Mouse (Mus musculus) urinary bladder, adult 2 months (tissue): ENCODE results near the gene Dclk2. TPM values are rescaled to one million over a fixed set of nuclear protein-coding genes. Genes with fewer than 3 reads are reported as not detected.

ENCODE experiments used
- DNase-seq: peaks from one replicate; pipeline ENCODE4 v3.0.0; 2022; ENCODE audit warnings: low spot score
- polyA plus RNA-seq: library from polyadenylated mRNA; depleted of rRNA; stranded (reverse); fragments of >200 nt; gene quantifications from 2 replicates; pipeline ENCODE4 v1.2.3, GENCODE M21; 2012

Dclk2 gene
- polyA plus RNA-seq, 1 experiment = 3.3 TPM

GRCm38 (mm10) chr3:86799041-86799440 is 121.6 kb downstream of the Dclk2 start:
- no peak for DNase-seq

- no peak for DNase-seq
These were observed 122.7 kb downstream of the Dclk2 start for GRCm38 (mm10) chr3:86797871-86798460.

GRCm38 (mm10) chr3:86796716-86797115 is 123.9 kb downstream of the Dclk2 start:
- DNase-seq = no peak

GRCm38 (mm10) chr3:86793720-86794191 is 126.9 kb downstream of the Dclk2 start:
- no peak for DNase-seq

- DNase-seq = no peak
These were observed 127.4 kb downstream of the Dclk2 start for GRCm38 (mm10) chr3:86793264-86793663.

GRCm38 (mm10) chr3:86789752-86790151 is 130.9 kb downstream of the Dclk2 start:
- no peak for DNase-seq

GRCm38 (mm10) chr3:86788711-86789110 is 131.9 kb downstream of the Dclk2 start:
- DNase-seq = no peak

- DNase-seq = no peak
These were observed 133.1 kb downstream of the Dclk2 start for GRCm38 (mm10) chr3:86787423-86788123.

- DNase-seq = peak; percentile 36
These were observed 133.8 kb downstream of the Dclk2 start for GRCm38 (mm10) chr3:86786845-86787351.

GRCm38 (mm10) chr3:86786280-86786679 is 134.4 kb downstream of the Dclk2 start:
- no peak for DNase-seq

GRCm38 (mm10) chr3:86784930-86785329 is 135.7 kb downstream of the Dclk2 start:
- no peak for DNase-seq

- no peak for DNase-seq
These were observed 136.6 kb downstream of the Dclk2 start for GRCm38 (mm10) chr3:86784051-86784450.

GRCm38 (mm10) chr3:86779704-86780103 is 140.9 kb downstream of the Dclk2 start:
- DNase-seq = no peak

GRCm38 (mm10) chr3:86775444-86775828 is 145.2 kb downstream of the Dclk2 start:
- DNase-seq = no peak

GRCm38 (mm10) chr3:86774566-86775443 is 145.8 kb downstream of the Dclk2 start:
- DNase-seq = no peak

GRCm38 (mm10) chr3:86768969-86769368 is 151.7 kb downstream of the Dclk2 start:
- no peak for DNase-seq

- no peak for DNase-seq
These were observed 152.1 kb downstream of the Dclk2 start for GRCm38 (mm10) chr3:86768553-86768952.

GRCm38 (mm10) chr3:86762456-86762855 is 158.2 kb downstream of the Dclk2 start:
- no peak for DNase-seq

- no peak for DNase-seq
These were observed 158.6 kb downstream of the Dclk2 start for GRCm38 (mm10) chr3:86762036-86762415.

GRCm38 (mm10) chr3:86761095-86762035 is 159.3 kb downstream of the Dclk2 start:
- no peak for DNase-seq

- no peak for DNase-seq
These were observed 160.2 kb downstream of the Dclk2 start for GRCm38 (mm10) chr3:86760474-86760873.
